Mouse (Mus musculus) embryonic facial prominence, embryonic 11.5 days (tissue): ENCODE data around the gene Cog3. TPM values are rescaled to one million over a fixed set of nuclear protein-coding genes. Genes with fewer than 3 reads are reported as not detected.
A peak's percentile ranks its signal among the peaks of the same experiment; 100 is the strongest.

Source experiments
- ATAC-seq: fragments of 200-750 bp; cut with Nextera tagmentation; replicated peaks from 2 replicates; pipeline ENCODE4 v1.8.0; 2017; ENCODE audit warnings: low read depth; ENCODE audit not compliant: insufficient number of reproducible peaks, low FRiP score, low TSS enrichment
- DNase-seq: peaks from one replicate; pipeline ENCODE4 v3.0.0-alpha.2; 2015; ENCODE audit warnings: low spot score
- H3K27ac ChIP-seq: fragments of 300-500 bp; sonication (generic); replicated peaks from 2 replicates; pipeline ENCODE4 v1.5.1; 2014; ENCODE audit warnings: mild to moderate bottlenecking, low read depth, low read length, control low read depth
- H3K27me3 ChIP-seq: fragments of 300-500 bp; sonication (generic); 2 replicates; pipeline ENCODE4 v1.6.1; 2014; ENCODE audit warnings: mild to moderate bottlenecking, low read length, moderate library complexity, mixed read lengths; ENCODE audit not compliant: control insufficient read depth, insufficient read depth
- H3K36me3 ChIP-seq: fragments of 300-500 bp; sonication (generic); replicated peaks from 2 replicates; pipeline ENCODE4 v1.6.1; 2014; ENCODE audit warnings: low read depth, mild to moderate bottlenecking, low read length, moderate library complexity, mixed read lengths; ENCODE audit not compliant: control insufficient read depth, insufficient read depth
- H3K4me1 ChIP-seq: fragments of 300-500 bp; sonication (generic); 2 replicates; pipeline ENCODE4 v1.6.1; 2014; ENCODE audit warnings: low read length, mixed read lengths; ENCODE audit not compliant: control insufficient read depth, insufficient read depth
- H3K4me2 ChIP-seq: fragments of 300-500 bp; sonication (generic); 2 replicates; pipeline ENCODE4 v1.6.1; 2014; ENCODE audit warnings: low read depth, mild to moderate bottlenecking, control low read depth, low read length, moderate library complexity
- H3K4me3 ChIP-seq: fragments of 300-500 bp; sonication (generic); 2 replicates; pipeline ENCODE4 v1.5.1; 2014; ENCODE audit warnings: low read depth, low read length, control low read depth
- H3K9ac ChIP-seq: fragments of 300-500 bp; sonication (generic); replicated peaks from 2 replicates; pipeline ENCODE4 v1.6.1; 2014; ENCODE audit warnings: mild to moderate bottlenecking, control low read depth, low read length
- H3K9me3 ChIP-seq: fragments of 300-500 bp; sonication (generic); replicated peaks from 2 replicates; pipeline ENCODE4 v1.6.1; 2016; ENCODE audit warnings: mild to moderate bottlenecking, low read length, inconsistent platforms, mixed read lengths; ENCODE audit not compliant: control insufficient read depth
- WGBS: fragments of 180-500 bp; shearing (Covaris S2); extraction: QIAGEN DNeasy Blood & Tissue Kit; methylation state at CpG from one replicate; pipeline ENCODE4 v1.1.7; 2014; 5-methylcytosine and 5-hydroxymethylcytosine counted together
- polyA plus RNA-seq: library from polyadenylated mRNA; unstranded; fragments of >200 nt; fragmentation: Nextera tagmentation; extraction: Ambion mirVana; gene quantifications from 2 replicates; pipeline ENCODE4 v1.2.1, GENCODE M21; 2014

Cog3 gene
- polyA plus RNA-seq, 1 experiment from 2014 or later: 27.2 TPM

GRCm38 (mm10) chr14:75711731-75712130 lies 42.6 kb downstream of the Cog3 start:
- Histone ChIP-seq H3K4me1 (no peaks in the 10 kb centered on the region), H3K4me3 (no peak overlapping the region), H3K4me2 (no peak overlapping the region), H3K27me3 (no peaks in the 10 kb centered on the region), H3K27ac (no peak overlapping the region), H3K36me3 (no peaks in the 10 kb centered on the region; the same call in none of the 2 replicates), H3K9ac (no peak overlapping the region), H3K9me3 (no peaks in the 10 kb centered on the region)
- no peak for DNase-seq
- no peak for ATAC-seq
- 93% methylated on average over 3 of the region's 3 CpGs for WGBS

- Histone ChIP-seq H3K36me3 (no peaks in the 10 kb centered on the region; the same call in none of the 2 replicates), H3K9ac (no peak overlapping the region), H3K4me2 (no peak overlapping the region), H3K9me3 (no peaks in the 10 kb centered on the region), H3K27me3 (no peaks in the 10 kb centered on the region), H3K27ac (no peak overlapping the region), H3K4me1 (no peaks in the 10 kb centered on the region), H3K4me3 (no peak overlapping the region)
- 84% methylated on average over 1 of the region's 1 CpGs for WGBS
- ATAC-seq: no peak
- no peak for DNase-seq
Observed at GRCm38 (mm10) chr14:75708986-75709385, 45.3 kb downstream of the Cog3 start.

GRCm38 (mm10) chr14:75707771-75708170 lies 46.5 kb downstream of the Cog3 start:
- no peak overlapping the region for H3K4me3 ChIP-seq
- H3K27ac ChIP-seq: no peak overlapping the region
- H3K4me1 ChIP-seq: no peaks in the 10 kb centered on the region
- ATAC-seq (no peak), DNase-seq (no peak)
- no peak overlapping the region for H3K4me2 ChIP-seq
- H3K36me3 ChIP-seq: no peaks in the 10 kb centered on the region; the same call in none of the 2 replicates
- no peak overlapping the region for H3K9ac ChIP-seq
- H3K9me3 ChIP-seq: no peaks in the 10 kb centered on the region
- WGBS: 63% methylated on average over 7 of the region's 7 CpGs
- no peaks in the 10 kb centered on the region for H3K27me3 ChIP-seq

GRCm38 (mm10) chr14:75706647-75707046 lies 47.7 kb downstream of the Cog3 start:
- Histone ChIP-seq H3K4me1 (no peaks in the 10 kb centered on the region), H3K4me2 (no peak overlapping the region), H3K27ac (no peak overlapping the region), H3K27me3 (no peaks in the 10 kb centered on the region), H3K4me3 (no peak overlapping the region), H3K9ac (no peak overlapping the region), H3K36me3 (no peaks in the 10 kb centered on the region; the same call in none of the 2 replicates), H3K9me3 (no peaks in the 10 kb centered on the region)
- WGBS: 91% methylated on average over 4 of the region's 4 CpGs
- ATAC-seq: no peak
- no peak for DNase-seq

GRCm38 (mm10) chr14:75697928-75698327 lies 56.4 kb downstream of the Cog3 start:
- 90% methylated on average over 1 of the region's 1 CpGs for WGBS
- ATAC-seq (no peak), DNase-seq (no peak)
- no peaks in the 10 kb centered on the region for H3K9me3 ChIP-seq
- H3K27ac ChIP-seq: no peak overlapping the region
- no peaks in the 10 kb centered on the region for H3K4me1 ChIP-seq
- no peak overlapping the region for H3K9ac ChIP-seq
- H3K36me3 ChIP-seq: no peaks in the 10 kb centered on the region
- H3K4me2 ChIP-seq: no peak overlapping the region
- no peaks in the 10 kb centered on the region for H3K27me3 ChIP-seq
- H3K4me3 ChIP-seq: no peak overlapping the region

GRCm38 (mm10) chr14:75696096-75696495 lies 58.2 kb downstream of the Cog3 start:
- Histone ChIP-seq H3K9me3 (no peaks in the 10 kb centered on the region), H3K4me1 (no peaks in the 10 kb centered on the region), H3K9ac (no peak overlapping the region), H3K4me3 (no peak overlapping the region), H3K27me3 (no peaks in the 10 kb centered on the region), H3K4me2 (no peak overlapping the region), H3K36me3 (no peaks in the 10 kb centered on the region), H3K27ac (no peak overlapping the region)
- 82% methylated on average over 5 of the region's 5 CpGs for WGBS
- DNase-seq (no peak), ATAC-seq (no peak)

- Histone ChIP-seq H3K27ac (no peak overlapping the region), H3K36me3 (no peaks in the 10 kb centered on the region), H3K4me3 (no peak overlapping the region), H3K27me3 (no peaks in the 10 kb centered on the region), H3K4me1 (no peaks in the 10 kb centered on the region), H3K4me2 (no peak overlapping the region), H3K9ac (no peak overlapping the region), H3K9me3 (no peaks in the 10 kb centered on the region)
- ATAC-seq (no peak), DNase-seq (no peak)
- WGBS: 90% methylated on average over 2 of the region's 2 CpGs
Observed at GRCm38 (mm10) chr14:75690428-75690827, 63.9 kb downstream of the Cog3 start.

- Histone ChIP-seq H3K4me2 (no peak overlapping the region), H3K27ac (no peak overlapping the region), H3K9ac (no peak overlapping the region), H3K9me3 (no peaks in the 10 kb centered on the region), H3K4me3 (no peak overlapping the region), H3K36me3 (no peaks in the 10 kb centered on the region), H3K4me1 (no peaks in the 10 kb centered on the region), H3K27me3 (no peaks in the 10 kb centered on the region)
- DNase-seq (peak; percentile 4), ATAC-seq (no peak)
- 66% methylated on average over 6 of the region's 6 CpGs for WGBS
Observed at GRCm38 (mm10) chr14:75676316-75676715, 78.0 kb downstream of the Cog3 start.
